Mouse (Mus musculus): ENCODE data around the gene Gm8068. TPM values are rescaled to one million over a fixed set of nuclear protein-coding genes. Genes with fewer than 3 reads are reported as not detected.

Gm8068 gene
- not detected in 2 replicates for polyA plus RNA-seq (2015; fragmentation: Nextera tagmentation; extraction: Ambion mirVana)

DNA sequence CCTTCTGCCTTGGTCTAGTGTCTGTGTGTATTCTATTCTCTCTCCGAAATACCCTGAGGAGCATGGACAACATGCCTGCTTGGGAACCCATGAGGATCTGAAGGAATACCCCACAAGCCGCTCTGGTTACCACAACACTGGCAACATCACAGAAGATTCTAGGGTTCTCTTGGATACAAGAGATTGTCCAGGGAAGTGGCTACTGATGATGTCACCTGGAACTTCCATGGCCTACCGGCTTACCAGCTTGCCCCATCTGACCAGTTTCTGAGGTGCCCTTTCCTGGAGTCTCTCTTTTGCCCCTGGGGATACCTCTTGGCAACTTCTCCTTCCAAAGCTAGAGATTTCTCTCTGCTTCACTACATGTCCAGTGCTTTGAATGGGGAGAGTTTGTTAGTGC lies at the start of gene Gm8068:
Gene Gm8068 (minus strand): TSS at position 101 of the 400 bp plus-strand sequence.

DNA sequence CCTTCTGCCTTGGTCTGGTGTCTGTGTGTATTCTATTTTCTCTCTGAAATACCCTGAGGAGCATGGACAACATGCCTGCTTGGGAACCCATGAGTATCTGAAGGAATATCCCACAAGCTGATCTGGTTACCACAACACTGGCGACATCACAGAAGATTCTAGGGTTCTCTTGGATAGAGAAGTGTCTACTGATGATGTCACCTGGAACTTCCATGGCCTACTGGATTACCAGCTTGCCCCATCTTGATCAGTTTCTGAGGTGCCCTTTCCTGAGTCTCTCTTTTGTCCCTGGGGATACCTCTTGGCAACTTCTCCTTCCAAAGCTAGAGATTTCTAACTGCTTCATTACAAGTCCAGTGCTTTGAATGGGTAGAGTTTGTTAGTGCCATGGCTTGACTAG lies 48.8 kb upstream of the Gm8068 start, which contains the start of gene Gm7929:
Gene Gm7929 (minus strand): TSS at position 101 of the 400 bp plus-strand sequence.

Other genes starting within 250 kb of the Gm8068 start
- not detected in 2 replicates for gene Gm7954, start 248.4 kb downstream of the Gm8068 start, polyA plus RNA-seq (2015; fragmentation: Nextera tagmentation; extraction: Ambion mirVana)
- not detected in 2 replicates for gene Gm3486, start 212.4 kb downstream of the Gm8068 start, polyA plus RNA-seq (2015; fragmentation: Nextera tagmentation; extraction: Ambion mirVana)
- gene Gm7970, start 146.3 kb downstream of the Gm8068 start, polyA plus RNA-seq (2015; fragmentation: Nextera tagmentation; extraction: Ambion mirVana) = not detected in 2 replicates
- not detected in 2 replicates for gene 1700049E17Rik2, start 128.7 kb downstream of the Gm8068 start, polyA plus RNA-seq (2015; fragmentation: Nextera tagmentation; extraction: Ambion mirVana)
- not detected in 2 replicates for gene Gm3072, start 77.3 kb downstream of the Gm8068 start, polyA plus RNA-seq (2015; fragmentation: Nextera tagmentation; extraction: Ambion mirVana)
- not detected in 2 replicates for gene Gm3676, start 55.4 kb downstream of the Gm8068 start, polyA plus RNA-seq (2015; fragmentation: Nextera tagmentation; extraction: Ambion mirVana)
- not detected in 2 replicates for gene Gm7929, start 48.7 kb upstream of the Gm8068 start, polyA plus RNA-seq (2015; fragmentation: Nextera tagmentation; extraction: Ambion mirVana)
- not detected in 2 replicates for gene Gm47189, start 70.6 kb upstream of the Gm8068 start, polyA plus RNA-seq (2015; fragmentation: Nextera tagmentation; extraction: Ambion mirVana)
- gene Gm7980, start 205.4 kb upstream of the Gm8068 start, polyA plus RNA-seq (2015; fragmentation: Nextera tagmentation; extraction: Ambion mirVana) = not detected in 2 replicates
- gene 1700049E17Rik1, start 223.1 kb upstream of the Gm8068 start, polyA plus RNA-seq (2015; fragmentation: Nextera tagmentation; extraction: Ambion mirVana) = not detected in 2 replicates
- gene 1700024B05Rik, start 242.1 kb upstream of the Gm8068 start, polyA plus RNA-seq (2015; fragmentation: Nextera tagmentation; extraction: Ambion mirVana) = not detected in 2 replicates